Mouse (Mus musculus): ENCODE results near the gene Add1.

- TF ChIP-seq CTCF (IDR thresholded peaks at IDR 0.05; ENCODE audit: borderline replicate concordance, insufficient read depth, low read length) (no peak), POLR2A (IDR thresholded peaks at IDR 0.05; ENCODE audit: low read depth, low read length) (no peak)
These were observed 33.8 kb downstream of the Add1 start for GRCm38 (mm10) chr5:34607100-34607880.

All from embryonic fibroblast, embryonic 13.5 days (primary cell).